Mouse (Mus musculus): ENCODE results near the gene Arg1. TPM values are rescaled to one million over a fixed set of nuclear protein-coding genes. Genes with fewer than 3 reads are reported as not detected.

The Arg1 gene
- total and polyA plus RNA-seq, 3 experiments, result 0.26 TPM; not detected in 2

GRCm38 (mm10) chr10:24948278-24948677 lies 21.0 kb upstream of the Arg1 start:
- no peak overlapping the region for H3K4me3 ChIP-seq (ENCODE audit: control insufficient read depth in 1 of 2, insufficient read depth in 1 of 2, low read depth in 2 of 2, low read length in 2 of 2)
- no peak for TF ChIP-seq KAT2A (conservative IDR thresholded peaks at IDR 0.05; ENCODE audit: low read depth, low read length)
- TF ChIP-seq BHLHE40 (IDR thresholded peaks at IDR 0.05; ENCODE audit: borderline replicate concordance, low read depth, low read length), result no peak
- TF ChIP-seq CHD2 (IDR thresholded peaks at IDR 0.05; ENCODE audit: low read length), result no peak
- peaks cover 5 to 18% of the 10 kb centered on the region in 2 experiments; a peak in 3 of 4 replicates for H3K4me1 ChIP-seq (ENCODE audit: control insufficient read depth in 1 of 2, insufficient read depth in 2 of 2, low read length in 2 of 2)
- H3K36me3 ChIP-seq (ENCODE audit: control insufficient read depth in 1 of 2, insufficient read depth in 2 of 2, low read length in 2 of 2), result peaks cover 0 to 5% of the 10 kb centered on the region in 2 experiments; a peak in 2 of 4 replicates
- H3K9me3 ChIP-seq (replicated peaks; ENCODE audit: insufficient read depth, low read length), result no peaks in the 10 kb centered on the region
- H3K27ac ChIP-seq (ENCODE audit: control insufficient read depth, low read depth, low read length), result no peak overlapping the region
- no peaks in the 10 kb centered on the region for H3K79me2 ChIP-seq (ENCODE audit: control insufficient read depth, insufficient read depth, low read length, poor library complexity)
- DNase-seq (ENCODE audit: low read depth, low spot score), result no peak
- no peak overlapping the region for H3K9ac ChIP-seq (ENCODE audit: control insufficient read depth, low read depth, low read length, poor library complexity, severe bottlenecking)
- H3K27me3 ChIP-seq (ENCODE audit: control insufficient read depth in 1 of 2, insufficient read depth in 2 of 2, low read length in 2 of 2), result no peaks in the 10 kb centered on the region; a peak in 1 of 4 replicates

- H3K9me3 ChIP-seq (replicated peaks; ENCODE audit: insufficient read depth, low read length), result no peaks in the 10 kb centered on the region
- no peak overlapping the region for H3K9ac ChIP-seq (ENCODE audit: control insufficient read depth, low read depth, low read length, poor library complexity, severe bottlenecking)
- H3K27me3 ChIP-seq (ENCODE audit: control insufficient read depth in 1 of 2, insufficient read depth in 2 of 2, low read length in 2 of 2), result no peaks in the 10 kb centered on the region; a peak in 1 of 4 replicates
Measured at GRCm38 (mm10) chr10:24947871-24948270, 20.6 kb upstream of the Arg1 start.

GRCm38 (mm10) chr10:24930143-24930542 lies 2.9 kb upstream of the Arg1 start:
- no peaks in the 10 kb centered on the region for H3K79me2 ChIP-seq (ENCODE audit: control insufficient read depth, insufficient read depth, low read length, poor library complexity)
- H3K9me3 ChIP-seq (replicated peaks; ENCODE audit: insufficient read depth, low read length), result no peaks in the 10 kb centered on the region
- no peak for TF ChIP-seq HCFC1 (IDR thresholded peaks at IDR 0.05; ENCODE audit: low read depth, low read length)
- TF ChIP-seq MYB (IDR thresholded peaks at IDR 0.05; ENCODE audit: low read depth, low read length), result no peak
- TF ChIP-seq MYC (IDR thresholded peaks at IDR 0.05; ENCODE audit: low read depth, low read length), result no peak
- TF ChIP-seq POLR2A (IDR thresholded peaks at IDR 0.05; ENCODE audit: control insufficient read depth in 1 of 2, insufficient read depth in 1 of 2, low read depth in 1 of 2, low read length in 2 of 2, poor library complexity in 1 of 2), result no peak
- no peak for TF ChIP-seq ZNF384 (IDR thresholded peaks at IDR 0.05; ENCODE audit: low read depth, low read length)
- no peak for TF ChIP-seq GATA1 (IDR thresholded peaks at IDR 0.05; ENCODE audit: low read depth, low read length)
- no peak for TF ChIP-seq MEF2A (IDR thresholded peaks at IDR 0.05; ENCODE audit: extremely low read depth, insufficient replicate concordance, low read depth, low read length, poor library complexity, severe bottlenecking)
- no peak for TF ChIP-seq POLR2AphosphoS2 (IDR thresholded peaks at IDR 0.05; ENCODE audit: low read length)
- no peak for TF ChIP-seq EP300 (IDR thresholded peaks at IDR 0.05; ENCODE audit: low read depth in 1 of 2, low read length in 2 of 2)
- TF ChIP-seq ELF1 (IDR thresholded peaks at IDR 0.05; ENCODE audit: low read depth, low read length), result no peak
- no peak for TF ChIP-seq MAZ (IDR thresholded peaks at IDR 0.05; ENCODE audit: low read depth, low read length)
- no peak for TF ChIP-seq CHD2 (IDR thresholded peaks at IDR 0.05; ENCODE audit: low read length)
- H3K9ac ChIP-seq (ENCODE audit: control insufficient read depth, low read depth, low read length, poor library complexity, severe bottlenecking), result no peak overlapping the region
- DNase-seq (ENCODE audit: low read depth, low spot score), result no peak
- H3K4me3 ChIP-seq (ENCODE audit: control insufficient read depth in 1 of 2, insufficient read depth in 1 of 2, low read depth in 2 of 2, low read length in 2 of 2), result no peak overlapping the region
- no peaks in the 10 kb centered on the region for H3K27me3 ChIP-seq (ENCODE audit: control insufficient read depth in 1 of 2, insufficient read depth in 2 of 2, low read length in 2 of 2)
- no peaks in the 10 kb centered on the region for H3K4me1 ChIP-seq (ENCODE audit: control insufficient read depth in 1 of 2, insufficient read depth in 2 of 2, low read length in 2 of 2)
- H3K27ac ChIP-seq (ENCODE audit: control insufficient read depth, low read depth, low read length), result no peak overlapping the region
- no peaks in the 10 kb centered on the region for H3K36me3 ChIP-seq (ENCODE audit: control insufficient read depth in 1 of 2, insufficient read depth in 2 of 2, low read length in 2 of 2)

More at GRCm38 (mm10) chr10:24947871-24948270, 20.6 kb upstream of the Arg1 start:
- Histone ChIP-seq H3K36me3 (ENCODE audit: control insufficient read depth in 1 of 2, insufficient read depth in 2 of 2, low read length in 2 of 2) (peaks cover 0 to 5% of the 10 kb centered on the region in 2 experiments; a peak in 2 of 4 replicates), H3K4me3 (ENCODE audit: control insufficient read depth in 1 of 2, insufficient read depth in 1 of 2, low read depth in 2 of 2, low read length in 2 of 2) (no peak overlapping the region), H3K4me1 (ENCODE audit: control insufficient read depth in 1 of 2, insufficient read depth in 2 of 2, low read length in 2 of 2) (peaks cover 5 to 18% of the 10 kb centered on the region in 2 experiments; a peak in 3 of 4 replicates), H3K27ac (ENCODE audit: control insufficient read depth, low read depth, low read length) (no peak overlapping the region), H3K79me2 (ENCODE audit: control insufficient read depth, insufficient read depth, low read length, poor library complexity) (no peaks in the 10 kb centered on the region)
- no peak for TF ChIP-seq MAX (IDR thresholded peaks at IDR 0.05; ENCODE audit: low read length)
- no peak for TF ChIP-seq EP300 (IDR thresholded peaks at IDR 0.05; ENCODE audit: low read depth in 1 of 2, low read length in 2 of 2)
- TF ChIP-seq POLR2AphosphoS2 (IDR thresholded peaks at IDR 0.05; ENCODE audit: low read length), result no peak
- TF ChIP-seq GATA1 (IDR thresholded peaks at IDR 0.05; ENCODE audit: low read depth, low read length), result no peak
- no peak for TF ChIP-seq POLR2AphosphoS5 (IDR thresholded peaks at IDR 0.05; ENCODE audit: borderline replicate concordance, low read depth, low read length)
- no peak for TF ChIP-seq USF1 (IDR thresholded peaks at IDR 0.05; ENCODE audit: low read depth, low read length)
- TF ChIP-seq RCOR1 (IDR thresholded peaks at IDR 0.05; ENCODE audit: low read depth, low read length), result no peak
- no peak for TF ChIP-seq MAFK (IDR thresholded peaks at IDR 0.05; ENCODE audit: borderline replicate concordance, low read depth, low read length)
- DNase-seq (ENCODE audit: low read depth, low spot score), result no peak

Measured in MEL (cell line).